Mouse (Mus musculus): ENCODE data around the gene Suclg2.

- TF ChIP-seq CTCF (IDR thresholded peaks at IDR 0.05; ENCODE audit: extremely low read depth, insufficient read depth, insufficient read length, insufficient replicate concordance) (no peak), POLR2A (IDR thresholded peaks at IDR 0.05; ENCODE audit: low read depth, low read length) (no peak)
Observed at GRCm38 (mm10) chr6:95575531-95575930, 143.1 kb downstream of the Suclg2 start.

All from spleen, adult 2 months (tissue).